Comparison of ENCODE assay signal across 11 mouse cellular contexts in genomic region chr4:142825786-142826185, GRCm38 (mm10).
DNase-seq lines count a peak whose midpoint lies in the region; ATAC-seq and TF ChIP-seq lines count a peak whose summit lies in the region.
"Had no signal": no experiment of that assay in that cellular context is flagged by ENCODE, and none has a peak within 500 bp of the region (broad histone marks: within the 10 kb centered on the region; RNA-seq: fewer than 3 reads in every experiment).

No protein-coding gene starts in this region.

- H3K27ac ChIP-seq in lung, embryonic 14.5 days (ENCODE audit: low read depth) = no peak overlapping the region
- peak overlapping the region; percentile 16 for H3K27ac ChIP-seq in forebrain, embryonic 16.5 days (ENCODE audit: low read length)
- H3K27ac ChIP-seq in limb, embryonic 15.5 days = no peak overlapping the region
- no peak overlapping the region for H3K27ac ChIP-seq in stomach, embryonic 15.5 days
- H3K27ac ChIP-seq: gastrocnemius, adult 2 months; liver, embryonic 14.5 days had no signal

- WGBS in lung, embryonic 14.5 days = 41% methylated on average over 5 of the region's 5 CpGs
- WGBS in forebrain, embryonic 16.5 days = 8% methylated on average over 5 of the region's 5 CpGs
- 42% methylated on average over 5 of the region's 5 CpGs for WGBS in limb, embryonic 15.5 days
- 33% methylated on average over 5 of the region's 5 CpGs for WGBS in stomach, embryonic 15.5 days

- no peak for TF ChIP-seq CTCF in lung, embryonic 14.5 days (IDR thresholded peaks at IDR 0.05; ENCODE audit: low read depth)

- ATAC-seq in lung, embryonic 14.5 days (ENCODE audit: insufficient read depth) = no peak
- peak; percentile 8; the same call in 1 of the 2 replicates for ATAC-seq in forebrain, embryonic 16.5 days
- ATAC-seq in limb, embryonic 15.5 days (ENCODE audit: insufficient number of reproducible peaks, low FRiP score, low TSS enrichment, low read depth) = no peak
- no peak for ATAC-seq in stomach, embryonic 15.5 days (ENCODE audit: insufficient read depth, low FRiP score, low read depth)
- ATAC-seq: Patski had no signal

- intact Hi-C loops in left cerebral cortex, postnatal 14 days (cut with DNase I) = no loop called here

- no peaks in the 10 kb centered on the region for H3K36me3 ChIP-seq in lung, embryonic 14.5 days (ENCODE audit: insufficient read depth)
- H3K36me3 ChIP-seq in forebrain, embryonic 16.5 days (ENCODE audit: control insufficient read depth, insufficient read depth) = no peaks in the 10 kb centered on the region
- H3K36me3 ChIP-seq in limb, embryonic 15.5 days = no peaks in the 10 kb centered on the region
- no peaks in the 10 kb centered on the region for H3K36me3 ChIP-seq in stomach, embryonic 15.5 days

- DNase-seq in lung, embryonic 14.5 days = peak; percentile 10
- no peak for DNase-seq in lung, postnatal 4 days
- DNase-seq in gastrocnemius, postnatal 25 days = no peak
- DNase-seq in left cerebral cortex, postnatal 14 days (ENCODE audit: low spot score in 2 of 2) = no peak
- DNase-seq: kidney, adult 18-20 months had no signal

- no peaks in the 10 kb centered on the region for H3K9me3 ChIP-seq in lung, embryonic 14.5 days (ENCODE audit: low read depth, low read length)
- no peaks in the 10 kb centered on the region for H3K9me3 ChIP-seq in forebrain, embryonic 16.5 days (ENCODE audit: control insufficient read depth, low read length)
- no peaks in the 10 kb centered on the region for H3K9me3 ChIP-seq in limb, embryonic 15.5 days
- no peaks in the 10 kb centered on the region for H3K9me3 ChIP-seq in stomach, embryonic 15.5 days

- H3K9ac ChIP-seq in lung, embryonic 14.5 days = no peak overlapping the region
- no peak overlapping the region for H3K9ac ChIP-seq in forebrain, embryonic 16.5 days (replicated peaks; ENCODE audit: low read depth, low read length)
- no peak overlapping the region for H3K9ac ChIP-seq in limb, embryonic 15.5 days
- no peak overlapping the region for H3K9ac ChIP-seq in stomach, embryonic 15.5 days
- H3K9ac ChIP-seq: liver, embryonic 14.5 days had no signal

- no peak overlapping the region for H3K4me2 ChIP-seq in lung, embryonic 14.5 days
- peak overlapping the region; percentile 29 for H3K4me2 ChIP-seq in forebrain, embryonic 16.5 days (ENCODE audit: low read length)
- peak overlapping the region; percentile 31 for H3K4me2 ChIP-seq in limb, embryonic 15.5 days
- 0 out of 2 replicates have a peak overlapping the region, but pooled peaks have one; percentile 10 for H3K4me2 ChIP-seq in stomach, embryonic 15.5 days

- H3K4me1 ChIP-seq in lung, embryonic 14.5 days (ENCODE audit: insufficient read depth) = 0 out of 2 replicates have a peak, but pooled peaks cover 3% of the 10 kb centered on the region
- peaks cover 38% of the 10 kb centered on the region for H3K4me1 ChIP-seq in forebrain, embryonic 16.5 days (replicated peaks; ENCODE audit: control insufficient read depth, insufficient read depth, low read length)
- peaks cover 10% of the 10 kb centered on the region; the same call in 1 of the 2 replicates for H3K4me1 ChIP-seq in limb, embryonic 15.5 days
- 0 out of 2 replicates have a peak, but pooled peaks cover 3% of the 10 kb centered on the region for H3K4me1 ChIP-seq in stomach, embryonic 15.5 days

- no peaks in the 10 kb centered on the region for H3K27me3 ChIP-seq in lung, embryonic 14.5 days (ENCODE audit: insufficient read depth, low read length)
- no peaks in the 10 kb centered on the region for H3K27me3 ChIP-seq in forebrain, embryonic 16.5 days (replicated peaks; ENCODE audit: control insufficient read depth, insufficient read depth, low read length)
- H3K27me3 ChIP-seq in limb, embryonic 15.5 days = no peaks in the 10 kb centered on the region
- H3K27me3 ChIP-seq in stomach, embryonic 15.5 days (replicated peaks) = no peaks in the 10 kb centered on the region
- H3K27me3 ChIP-seq: Patski had no signal

- no peak overlapping the region for H3K4me3 ChIP-seq in lung, embryonic 14.5 days (ENCODE audit: low read depth, low read length)
- H3K4me3 ChIP-seq in forebrain, embryonic 16.5 days (replicated peaks; ENCODE audit: low read length) = no peak overlapping the region
- H3K4me3 ChIP-seq in limb, embryonic 15.5 days = no peak overlapping the region
- no peak overlapping the region for H3K4me3 ChIP-seq in stomach, embryonic 15.5 days (replicated peaks)
